Mouse (Mus musculus): ENCODE measurements around the gene Lrrc28. TPM values are rescaled to one million over a fixed set of nuclear protein-coding genes. Genes with fewer than 3 reads are reported as not detected.
A peak's percentile ranks its signal among the peaks of the same experiment; 100 is the strongest.

Lrrc28 gene
- polyA plus RNA-seq, 2 experiments = 22.1 to 26.3 TPM

- TF ChIP-seq POLR2A (IDR thresholded peaks at IDR 0.05; ENCODE audit: borderline replicate concordance, extremely low read depth, insufficient read depth, insufficient read length) = no peak
- H3K9me3 ChIP-seq (ENCODE audit: control insufficient read depth, low read length) = no peaks in the 10 kb centered on the region
- H3K9ac ChIP-seq (ENCODE audit: low read depth, low read length, severe bottlenecking) = no peak overlapping the region
- WGBS = 91% methylated on average over 4 of the region's 4 CpGs
- peaks cover 13% of the 10 kb centered on the region for H3K36me3 ChIP-seq (ENCODE audit: control insufficient read depth, insufficient read depth, low read length)
- no peak for DNase-seq (ENCODE audit: low spot score)
- ATAC-seq (ENCODE audit: low FRiP score, low read depth) = no peak
- H3K4me2 ChIP-seq (replicated peaks; ENCODE audit: low read depth, low read length, severe bottlenecking) = no peak overlapping the region
- peaks cover 19% of the 10 kb centered on the region for H3K4me1 ChIP-seq (ENCODE audit: control insufficient read depth, insufficient read depth, low read length)
- no peaks in the 10 kb centered on the region for H3K27me3 ChIP-seq (ENCODE audit: control insufficient read depth, insufficient read depth, low read length)
- no peak overlapping the region for H3K4me3 ChIP-seq (replicated peaks; ENCODE audit: low read length)
- H3K27ac ChIP-seq (replicated peaks; ENCODE audit: low read depth, low read length) = no peak overlapping the region
These were observed 13.0 kb upstream of the Lrrc28 start for GRCm38 (mm10) chr7:67658110-67658509.

- H3K27ac ChIP-seq (replicated peaks; ENCODE audit: low read depth, low read length) = peak overlapping the region; percentile 20
- peaks cover 28% of the 10 kb centered on the region for H3K4me1 ChIP-seq (ENCODE audit: control insufficient read depth, insufficient read depth, low read length)
- no peaks in the 10 kb centered on the region for H3K9me3 ChIP-seq (ENCODE audit: control insufficient read depth, low read length)
- no peaks in the 10 kb centered on the region for H3K27me3 ChIP-seq (ENCODE audit: control insufficient read depth, insufficient read depth, low read length)
- ATAC-seq (ENCODE audit: low FRiP score, low read depth) = peak; percentile 56; the same call in 1 of the 2 replicates
- H3K4me3 ChIP-seq (replicated peaks; ENCODE audit: low read length) = no peak overlapping the region
- WGBS = 21% methylated on average over 1 of the region's 1 CpGs
- TF ChIP-seq POLR2A (IDR thresholded peaks at IDR 0.05; ENCODE audit: borderline replicate concordance, extremely low read depth, insufficient read depth, insufficient read length) = no peak
- H3K4me2 ChIP-seq (replicated peaks; ENCODE audit: low read depth, low read length, severe bottlenecking) = 0 out of 2 replicates have a peak overlapping the region, but pooled peaks have one; percentile 6
- DNase-seq (ENCODE audit: low spot score) = no peak
- H3K36me3 ChIP-seq (ENCODE audit: control insufficient read depth, insufficient read depth, low read length) = 0 out of 2 replicates have a peak, but pooled peaks cover 5% of the 10 kb centered on the region
- no peak overlapping the region for H3K9ac ChIP-seq (ENCODE audit: low read depth, low read length, severe bottlenecking)
These were observed 10.1 kb upstream of the Lrrc28 start for GRCm38 (mm10) chr7:67655186-67655585.

GRCm38 (mm10) chr7:67654668-67655067 lies 9.6 kb upstream of the Lrrc28 start:
- H3K4me2 ChIP-seq (replicated peaks; ENCODE audit: low read depth, low read length, severe bottlenecking) = no peak overlapping the region
- WGBS = 66% methylated on average over 7 of the region's 7 CpGs
- no peak for TF ChIP-seq POLR2A (IDR thresholded peaks at IDR 0.05; ENCODE audit: borderline replicate concordance, extremely low read depth, insufficient read depth, insufficient read length)
- H3K36me3 ChIP-seq (ENCODE audit: control insufficient read depth, insufficient read depth, low read length) = 0 out of 2 replicates have a peak, but pooled peaks cover 5% of the 10 kb centered on the region
- H3K9ac ChIP-seq (ENCODE audit: low read depth, low read length, severe bottlenecking) = no peak overlapping the region
- H3K27me3 ChIP-seq (ENCODE audit: control insufficient read depth, insufficient read depth, low read length) = no peaks in the 10 kb centered on the region
- no peak overlapping the region for H3K4me3 ChIP-seq (replicated peaks; ENCODE audit: low read length)
- DNase-seq (ENCODE audit: low spot score) = no peak
- peaks cover 31% of the 10 kb centered on the region for H3K4me1 ChIP-seq (ENCODE audit: control insufficient read depth, insufficient read depth, low read length)
- no peak for ATAC-seq (ENCODE audit: low FRiP score, low read depth)
- no peaks in the 10 kb centered on the region for H3K9me3 ChIP-seq (ENCODE audit: control insufficient read depth, low read length)
- peak overlapping the region; percentile 20; the same call in 1 of the 2 replicates for H3K27ac ChIP-seq (replicated peaks; ENCODE audit: low read depth, low read length)

- 54% methylated on average over 5 of the region's 5 CpGs for WGBS
- peaks cover 37% of the 10 kb centered on the region for H3K4me1 ChIP-seq (ENCODE audit: control insufficient read depth, insufficient read depth, low read length)
- no peak overlapping the region for H3K9ac ChIP-seq (ENCODE audit: low read depth, low read length, severe bottlenecking)
- DNase-seq (ENCODE audit: low spot score) (no peak), ATAC-seq (ENCODE audit: low FRiP score, low read depth) (no peak)
- H3K27me3 ChIP-seq (ENCODE audit: control insufficient read depth, insufficient read depth, low read length) = no peaks in the 10 kb centered on the region
- no peak overlapping the region for H3K27ac ChIP-seq (replicated peaks; ENCODE audit: low read depth, low read length)
- H3K36me3 ChIP-seq (ENCODE audit: control insufficient read depth, insufficient read depth, low read length) = 0 out of 2 replicates have a peak, but pooled peaks cover 5% of the 10 kb centered on the region
- no peak overlapping the region for H3K4me3 ChIP-seq (replicated peaks; ENCODE audit: low read length)
- no peak for TF ChIP-seq POLR2A (IDR thresholded peaks at IDR 0.05; ENCODE audit: borderline replicate concordance, extremely low read depth, insufficient read depth, insufficient read length)
- no peaks in the 10 kb centered on the region for H3K9me3 ChIP-seq (ENCODE audit: control insufficient read depth, low read length)
- no peak overlapping the region for H3K4me2 ChIP-seq (replicated peaks; ENCODE audit: low read depth, low read length, severe bottlenecking)
These were observed 7.1 kb upstream of the Lrrc28 start for GRCm38 (mm10) chr7:67652211-67652610.

- WGBS = 61% methylated on average over 4 of the region's 4 CpGs
- Histone ChIP-seq H3K9ac (ENCODE audit: low read depth, low read length, severe bottlenecking) (peak overlapping the region; percentile 70), H3K36me3 (ENCODE audit: control insufficient read depth, insufficient read depth, low read length) (0 out of 2 replicates have a peak, but pooled peaks cover under 1% of the 10 kb centered on the region), H3K4me2 (replicated peaks; ENCODE audit: low read depth, low read length, severe bottlenecking) (peak overlapping the region; percentile 60), H3K27ac (replicated peaks; ENCODE audit: low read depth, low read length) (no peak overlapping the region), H3K9me3 (ENCODE audit: control insufficient read depth, low read length) (no peaks in the 10 kb centered on the region), H3K4me3 (replicated peaks; ENCODE audit: low read length) (peak overlapping the region; percentile 63), H3K4me1 (ENCODE audit: control insufficient read depth, insufficient read depth, low read length) (peaks cover 38% of the 10 kb centered on the region), H3K27me3 (ENCODE audit: control insufficient read depth, insufficient read depth, low read length) (no peaks in the 10 kb centered on the region)
- ATAC-seq (ENCODE audit: low FRiP score, low read depth) = no peak
- TF ChIP-seq POLR2A (IDR thresholded peaks at IDR 0.05; ENCODE audit: borderline replicate concordance, extremely low read depth, insufficient read depth, insufficient read length) = no peak
- no peak for DNase-seq (ENCODE audit: low spot score)
These were observed 3.3 kb upstream of the Lrrc28 start for GRCm38 (mm10) chr7:67648376-67648775.

Measured in limb, embryonic 14.5 days (tissue).